ENCODE assay signal across 9 mouse cellular contexts in genomic region chr9:115468641-115469040, GRCm38 (mm10).
"Had no signal": no experiment of that assay in that cellular context is flagged by ENCODE, and none has a peak within 500 bp of the region (broad histone marks: within the 10 kb centered on the region; RNA-seq: fewer than 3 reads in every experiment).

No protein-coding gene starts in this region.

- ATAC-seq: intestine, embryonic 16.5 days; liver, postnatal 0 days; midbrain, embryonic 15.5 days had no signal

- DNase-seq: kidney, adult 2 months; kidney, postnatal 25 days; liver, embryonic 13.5 days; liver, postnatal 0 days; lung, postnatal 14 days; right cerebral cortex, postnatal 14 days; thymus, postnatal 14 days had no signal
